Comparison of ENCODE assay signal across 7 mouse cellular contexts in the genomic region with DNA sequence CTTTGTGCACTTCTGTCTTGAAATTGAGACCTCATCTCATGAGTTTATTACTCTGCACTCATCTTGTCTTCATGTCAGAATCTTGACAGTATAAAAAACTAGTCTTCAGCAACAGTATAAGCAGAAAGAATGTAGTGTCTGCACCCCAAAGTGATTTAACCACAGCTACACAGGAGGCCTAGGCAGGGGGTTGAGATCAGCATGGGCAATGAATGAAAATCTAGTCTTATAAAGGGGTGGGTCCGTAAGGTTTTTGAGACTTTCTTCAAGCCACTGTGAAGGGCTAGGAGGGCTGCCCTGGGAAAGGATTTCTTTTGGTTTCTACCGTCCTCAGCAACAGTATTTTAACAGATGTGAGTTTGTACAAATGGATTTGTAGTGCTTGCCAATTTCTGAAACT. TPM values are rescaled to one million over a fixed set of nuclear protein-coding genes. Genes with fewer than 3 reads are reported as not detected.
DNase-seq lines count a peak whose midpoint lies in the region; ATAC-seq and TF ChIP-seq lines count a peak whose summit lies in the region.

No protein-coding gene starts in this region.

- H3K4me1 ChIP-seq in lung, postnatal 0 days (ENCODE audit: insufficient read depth, low read depth, low read length) = peaks cover 6% of the 10 kb centered on the region; the same call in 1 of the 2 replicates
- peaks cover 13% of the 10 kb centered on the region for H3K4me1 ChIP-seq in forebrain, embryonic 10.5 days
- 0 out of 2 replicates have a peak, but pooled peaks cover 4% of the 10 kb centered on the region for H3K4me1 ChIP-seq in intestine, postnatal 0 days (replicated peaks; ENCODE audit: control insufficient read depth, insufficient read depth, low read length)
- H3K4me1 ChIP-seq in neural tube, embryonic 13.5 days (replicated peaks) = peaks cover 16% of the 10 kb centered on the region

- H3K9ac ChIP-seq in lung, postnatal 0 days (replicated peaks; ENCODE audit: low read depth) = no peak overlapping the region
- no peak overlapping the region for H3K9ac ChIP-seq in intestine, postnatal 0 days (ENCODE audit: low read depth, low read length)
- no peak overlapping the region for H3K9ac ChIP-seq in neural tube, embryonic 13.5 days

- TF ChIP-seq CTCF in lung, postnatal 0 days (IDR thresholded peaks at IDR 0.05) = no peak
- TF ChIP-seq CTCF in intestine, postnatal 0 days (IDR thresholded peaks at IDR 0.05; ENCODE audit: low read depth) = no peak

- ATAC-seq in lung, postnatal 0 days = peak; percentile 2; the same call in 1 of the 2 replicates
- ATAC-seq in intestine, postnatal 0 days = no peak
- ATAC-seq in neural tube, embryonic 13.5 days (ENCODE audit: low read depth) = peak; percentile 24; the same call in 1 of the 2 replicates

- WGBS in lung, postnatal 0 days = 52% methylated on average over 2 of the region's 2 CpGs
- 44% methylated on average over 2 of the region's 2 CpGs for WGBS in forebrain, embryonic 10.5 days
- 46% methylated on average over 2 of the region's 2 CpGs for WGBS in intestine, postnatal 0 days
- 48% methylated on average over 2 of the region's 2 CpGs for WGBS in neural tube, embryonic 13.5 days

- H3K4me2 ChIP-seq in lung, postnatal 0 days (replicated peaks; ENCODE audit: low read depth, low read length) = peak overlapping the region; percentile 67
- H3K4me2 ChIP-seq in intestine, postnatal 0 days (replicated peaks; ENCODE audit: low read depth) = peak overlapping the region; percentile 75
- H3K4me2 ChIP-seq in neural tube, embryonic 13.5 days = peak overlapping the region; percentile 68

- no peak overlapping the region for H3K27ac ChIP-seq in lung, postnatal 0 days (ENCODE audit: low read length)
- H3K27ac ChIP-seq in forebrain, embryonic 10.5 days = peak overlapping the region; percentile 86; the same call in 1 of the 2 replicates
- H3K27ac ChIP-seq in intestine, postnatal 0 days (ENCODE audit: low read depth, low read length) = no peak overlapping the region
- H3K27ac ChIP-seq in neural tube, embryonic 13.5 days (replicated peaks) = no peak overlapping the region

- H3K4me3 ChIP-seq in lung, postnatal 0 days (ENCODE audit: low read depth, low read length) = peak overlapping the region; percentile 66; the same call in 1 of the 2 replicates
- H3K4me3 ChIP-seq in forebrain, embryonic 10.5 days = peak overlapping the region; percentile 73
- peak overlapping the region; percentile 71 for H3K4me3 ChIP-seq in intestine, postnatal 0 days (ENCODE audit: low read depth, low read length)
- peak overlapping the region; percentile 71 for H3K4me3 ChIP-seq in neural tube, embryonic 13.5 days

- no peaks in the 10 kb centered on the region for H3K9me3 ChIP-seq in lung, postnatal 0 days (ENCODE audit: low read length)
- no peaks in the 10 kb centered on the region for H3K9me3 ChIP-seq in forebrain, embryonic 10.5 days
- H3K9me3 ChIP-seq in intestine, postnatal 0 days (ENCODE audit: control insufficient read depth) = no peaks in the 10 kb centered on the region
- H3K9me3 ChIP-seq in neural tube, embryonic 13.5 days = no peaks in the 10 kb centered on the region

- 0 out of 2 replicates have a peak, but pooled peaks cover 8% of the 10 kb centered on the region for H3K36me3 ChIP-seq in lung, postnatal 0 days (ENCODE audit: insufficient read depth, low read length)
- H3K36me3 ChIP-seq in forebrain, embryonic 10.5 days (replicated peaks) = peaks cover 58% of the 10 kb centered on the region
- H3K36me3 ChIP-seq in intestine, postnatal 0 days (ENCODE audit: control insufficient read depth, insufficient read depth) = peaks cover 12% of the 10 kb centered on the region
- H3K36me3 ChIP-seq in neural tube, embryonic 13.5 days = peaks cover 43% of the 10 kb centered on the region

- no peak for DNase-seq in lung, postnatal 0 days (ENCODE audit: low spot score)
- no peak for DNase-seq in lung, postnatal 4 days
- DNase-seq in forebrain, embryonic 10.5 days (ENCODE audit: extremely low spot score, low spot score) = no peak
- no peak for DNase-seq in adrenal gland, adult 8-10 months
- DNase-seq in cerebellum, postnatal 25 days = no peak

- no peaks in the 10 kb centered on the region for H3K27me3 ChIP-seq in lung, postnatal 0 days (replicated peaks; ENCODE audit: insufficient read depth, low read length)
- no peaks in the 10 kb centered on the region for H3K27me3 ChIP-seq in forebrain, embryonic 10.5 days (ENCODE audit: poor library complexity, severe bottlenecking)
- no peaks in the 10 kb centered on the region for H3K27me3 ChIP-seq in intestine, postnatal 0 days (replicated peaks; ENCODE audit: control insufficient read depth, insufficient read depth, low read length)
- H3K27me3 ChIP-seq in neural tube, embryonic 13.5 days = no peaks in the 10 kb centered on the region

- TF ChIP-seq EP300 in lung, postnatal 0 days (IDR thresholded peaks at IDR 0.05) = no peak

RNA-seq across cellular contexts. Expression of a gene that starts 0.3 kb away (rescaled TPM):
- 46.2 and 47.6 TPM in 2 replicates for polyA plus RNA-seq in lung, postnatal 0 days (2015; fragmentation: Nextera tagmentation; extraction: Ambion mirVana)
- 62.4 and 63.7 TPM in 2 replicates for polyA plus RNA-seq in forebrain, embryonic 10.5 days (2016; fragmentation: Nextera tagmentation; extraction: Ambion mirVana)
- polyA plus RNA-seq in intestine, postnatal 0 days (2015; fragmentation: Nextera tagmentation; extraction: Ambion mirVana) = 85.1 and 94.0 TPM in 2 replicates
- 68.6 and 70.4 TPM in 2 replicates for polyA plus RNA-seq in neural tube, embryonic 13.5 days (2015; fragmentation: Nextera tagmentation; extraction: Ambion mirVana)
- 10 to 100 TPM; 59.0 to 65.8 (median 62.3) TPM for total RNA-seq in adrenal gland, adult 8-10 months (2022)

RNA-seq across cellular contexts. Expression of a gene that starts 10.7 kb away (rescaled TPM):
- polyA plus RNA-seq in lung, postnatal 0 days (2015; fragmentation: Nextera tagmentation; extraction: Ambion mirVana) = 0.58 and 0.61 TPM in 2 replicates
- 0.58 and 1.1 TPM in 2 replicates for polyA plus RNA-seq in forebrain, embryonic 10.5 days (2016; fragmentation: Nextera tagmentation; extraction: Ambion mirVana)
- polyA plus RNA-seq in intestine, postnatal 0 days (2015; fragmentation: Nextera tagmentation; extraction: Ambion mirVana) = 0.65 and 0.69 TPM in 2 replicates
- polyA plus RNA-seq in neural tube, embryonic 13.5 days (2015; fragmentation: Nextera tagmentation; extraction: Ambion mirVana) = 0.30 and 0.31 TPM in 2 replicates
- 1 to 10 TPM in 2 of 4 experiments, under 1 TPM in 2; 0.93 to 2.0 (median 1.5) TPM for total RNA-seq in adrenal gland, adult 8-10 months (2022)

RNA-seq across cellular contexts. Expression of a gene that starts 11.1 kb away (rescaled TPM):
- 34.0 and 38.6 TPM in 2 replicates for polyA plus RNA-seq in lung, postnatal 0 days (2015; fragmentation: Nextera tagmentation; extraction: Ambion mirVana)
- polyA plus RNA-seq in forebrain, embryonic 10.5 days (2016; fragmentation: Nextera tagmentation; extraction: Ambion mirVana) = 59.9 and 62.4 TPM in 2 replicates
- polyA plus RNA-seq in intestine, postnatal 0 days (2015; fragmentation: Nextera tagmentation; extraction: Ambion mirVana) = 21.3 and 24.4 TPM in 2 replicates
- 51.1 and 55.0 TPM in 2 replicates for polyA plus RNA-seq in neural tube, embryonic 13.5 days (2015; fragmentation: Nextera tagmentation; extraction: Ambion mirVana)
- 10 to 100 TPM; 26.3 to 36.5 (median 32.8) TPM for total RNA-seq in adrenal gland, adult 8-10 months (2022)

RNA-seq across cellular contexts. Expression of a gene that starts 11.3 kb away (rescaled TPM):
- polyA plus RNA-seq in lung, postnatal 0 days (2015; fragmentation: Nextera tagmentation; extraction: Ambion mirVana) = 369 and 396 TPM in 2 replicates
- 664 and 665 TPM in 2 replicates for polyA plus RNA-seq in forebrain, embryonic 10.5 days (2016; fragmentation: Nextera tagmentation; extraction: Ambion mirVana)
- polyA plus RNA-seq in intestine, postnatal 0 days (2015; fragmentation: Nextera tagmentation; extraction: Ambion mirVana) = 385 and 387 TPM in 2 replicates
- 551 and 603 TPM in 2 replicates for polyA plus RNA-seq in neural tube, embryonic 13.5 days (2015; fragmentation: Nextera tagmentation; extraction: Ambion mirVana)
- 100 to 1,000 TPM; 299 to 385 (median 359) TPM for total RNA-seq in adrenal gland, adult 8-10 months (2022)

RNA-seq across cellular contexts. Expression of a gene that starts 17.0 kb away (rescaled TPM):
- polyA plus RNA-seq in lung, postnatal 0 days (2015; fragmentation: Nextera tagmentation; extraction: Ambion mirVana) = 84.3 and 91.1 TPM in 2 replicates
- 78.3 and 78.7 TPM in 2 replicates for polyA plus RNA-seq in forebrain, embryonic 10.5 days (2016; fragmentation: Nextera tagmentation; extraction: Ambion mirVana)
- polyA plus RNA-seq in intestine, postnatal 0 days (2015; fragmentation: Nextera tagmentation; extraction: Ambion mirVana) = 94.6 and 95.9 TPM in 2 replicates
- 60.0 and 61.2 TPM in 2 replicates for polyA plus RNA-seq in neural tube, embryonic 13.5 days (2015; fragmentation: Nextera tagmentation; extraction: Ambion mirVana)
- 100 to 1,000 TPM in 2 of 4 experiments, 10 to 100 TPM in 2; 95.2 to 101 (median 98.7) TPM for total RNA-seq in adrenal gland, adult 8-10 months (2022)
